Mouse (Mus musculus) intestine, embryonic 14.5 days (tissue): ENCODE results near the gene Olfr1184. TPM values are rescaled to one million over a fixed set of nuclear protein-coding genes. Genes with fewer than 3 reads are reported as not detected.
"Not testable (repeated sequence)": the region's sequence is repeated elsewhere in the genome, so short reads cannot be mapped to it uniquely, and the experiment has no call there.

Experiments
- ATAC-seq: fragments of 200-750 bp; cut with Nextera tagmentation; replicated peaks from 2 replicates; pipeline ENCODE4 v1.8.0; 2017; ENCODE audit warnings: low read depth, moderate number of reproducible peaks, moderate TSS enrichment, moderate library complexity; ENCODE audit not compliant: low FRiP score, low TSS enrichment
- DNase-seq: peaks from one replicate; pipeline ENCODE4 v3.0.0-alpha.2; 2018; ENCODE audit warnings: low spot score
- H3K27ac ChIP-seq: fragments of 300-500 bp; sonication (generic); 2 replicates; pipeline ENCODE4 v1.5.1; 2014; ENCODE audit warnings: low read depth, mild to moderate bottlenecking, control low read depth
- H3K27me3 ChIP-seq: fragments of 300-500 bp; sonication (generic); replicated peaks from 2 replicates; pipeline ENCODE4 v1.6.1; 2014; ENCODE audit warnings: low read length, control low read depth; ENCODE audit not compliant: control insufficient read depth, insufficient read depth
- H3K36me3 ChIP-seq: fragments of 300-500 bp; sonication (generic); 2 replicates; pipeline ENCODE4 v1.6.1; 2014; ENCODE audit warnings: low read length, control low read depth; ENCODE audit not compliant: control insufficient read depth, insufficient read depth
- H3K4me1 ChIP-seq: fragments of 300-500 bp; sonication (generic); replicated peaks from 2 replicates; pipeline ENCODE4 v1.6.1; 2014; ENCODE audit warnings: low read length, control low read depth, mixed read lengths; ENCODE audit not compliant: control insufficient read depth, insufficient read depth
- H3K4me2 ChIP-seq: fragments of 300-500 bp; sonication (generic); 2 replicates; pipeline ENCODE4 v1.6.1; 2014; ENCODE audit warnings: low read length
- H3K4me3 ChIP-seq: fragments of 300-500 bp; sonication (generic); 2 replicates; pipeline ENCODE4 v1.5.1; 2014; ENCODE audit warnings: low read depth, low read length, control low read depth, mixed read lengths
- H3K9ac ChIP-seq: fragments of 300-500 bp; sonication (generic); 2 replicates; pipeline ENCODE4 v1.6.1; 2014; ENCODE audit warnings: mild to moderate bottlenecking, low read length
- H3K9me3 ChIP-seq: fragments of 300-500 bp; sonication (generic); 2 replicates; pipeline ENCODE4 v1.6.1; 2016; ENCODE audit warnings: low read length, control low read depth; ENCODE audit not compliant: control insufficient read depth
- WGBS: fragments of 180-500 bp; shearing (Covaris S2); extraction: QIAGEN DNeasy Blood & Tissue Kit; methylation state at CpG from one replicate; pipeline ENCODE4 v1.1.7; 2014; 5-methylcytosine and 5-hydroxymethylcytosine counted together
- polyA plus RNA-seq: library from polyadenylated mRNA; unstranded; fragments of >200 nt; fragmentation: Nextera tagmentation; extraction: Ambion mirVana; gene quantifications from 2 replicates; pipeline ENCODE4 v1.2.1, GENCODE M21; 2014

Olfr1184 gene
- not detected in 2 replicates for polyA plus RNA-seq

DNA sequence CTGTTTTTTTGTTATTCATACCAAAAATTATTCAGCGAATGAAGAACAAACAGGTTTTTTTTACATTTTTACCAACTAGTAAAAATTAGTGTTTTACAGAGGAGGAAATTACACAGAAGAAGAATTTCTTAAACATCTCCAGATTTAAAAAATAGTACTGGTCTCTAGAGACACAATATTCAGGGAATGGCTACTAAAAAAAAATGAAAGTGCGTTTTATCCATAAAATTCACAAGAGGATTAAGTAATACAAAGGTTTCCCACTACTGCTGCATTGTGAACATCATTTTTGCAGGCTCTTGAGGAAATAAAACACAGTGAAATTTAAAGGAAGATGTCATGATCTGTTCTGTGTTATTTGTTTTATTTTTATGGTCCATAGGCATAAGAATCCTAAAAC is at the start of gene Olfr1184:
TSS of gene Olfr1184 (plus strand) at position 301 of the 400 bp plus-strand sequence.
- no peak within 1 kb of the TSS for H3K4me3 ChIP-seq
- DNase-seq (no peak), ATAC-seq (no peak)
- no peak within 1 kb of the TSS for H3K9ac ChIP-seq
- H3K27ac ChIP-seq = no peak within 1 kb of the TSS
- no peaks in the 10 kb centered on the region for H3K36me3 ChIP-seq
- no peaks in the 10 kb centered on the region for H3K9me3 ChIP-seq
- WGBS = 86% methylated on average over 2 of the region's 2 CpGs
- H3K4me2 ChIP-seq = no peak within 1 kb of the TSS
- H3K27me3 ChIP-seq = no peaks in the 10 kb centered on the region
- no peaks in the 10 kb centered on the region for H3K4me1 ChIP-seq

- DNase-seq (no peak), ATAC-seq (no peak)
- Histone ChIP-seq H3K27me3 (no peaks in the 10 kb centered on the region), H3K27ac (no peak within 1 kb of the TSS), H3K4me1 (no peaks in the 10 kb centered on the region), H3K9ac (no peak within 1 kb of the TSS), H3K4me3 (no peak within 1 kb of the TSS), H3K9me3 (no peaks in the 10 kb centered on the region), H3K36me3 (no peaks in the 10 kb centered on the region), H3K4me2 (no peak within 1 kb of the TSS)
- 92% methylated on average over 1 of the region's 1 CpGs for whole genome bisulfite sequencing
These were observed 34.4 kb upstream of the Olfr1184 start, which contains the start of gene Gm13757 for GRCm38 (mm10) chr2:88449031-88449430. Gene Gm13757, minus strand, starts transcription at chr2:88449131.

GRCm38 (mm10) chr2:88454567-88454966 is 28.8 kb upstream of the Olfr1184 start, which contains the start of gene Olfr1183:
Gene Olfr1183, plus strand, starts transcription at chr2:88454867.
- not testable (repeated sequence) for H3K27me3 ChIP-seq, H3K4me2 ChIP-seq, DNase-seq, H3K4me1 ChIP-seq, H3K27ac ChIP-seq, ATAC-seq, H3K9me3 ChIP-seq, H3K9ac ChIP-seq, H3K4me3 ChIP-seq, H3K36me3 ChIP-seq
- 90% methylated on average over 1 of the region's 1 CpGs for WGBS

DNA sequence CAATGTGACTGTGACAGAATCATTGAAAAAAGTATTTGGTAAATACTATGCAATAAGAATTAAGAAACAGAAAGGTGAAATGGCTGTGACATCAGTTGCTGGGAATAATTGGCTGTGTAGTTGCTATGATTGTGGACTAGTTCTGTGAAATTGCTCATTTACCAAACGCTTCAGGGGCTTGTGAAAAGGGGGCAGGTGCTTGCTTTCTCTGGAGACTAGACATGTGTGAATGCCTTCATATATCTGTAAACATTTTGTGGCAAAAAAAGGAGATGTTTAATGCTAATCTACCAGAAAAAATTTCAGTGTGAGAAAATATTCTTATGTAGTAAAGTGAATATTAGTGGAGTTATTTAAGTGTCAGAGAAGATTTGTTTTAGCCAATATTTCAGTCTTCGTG is 9.6 kb downstream of the Olfr1184 start, which contains the start of gene Olfr1185-ps1:
TSS of gene Olfr1185-ps1 (plus strand) at position 301 of the 400 bp plus-strand sequence.
- Histone ChIP-seq H3K4me3 (no peak within 1 kb of the TSS), H3K9me3 (no peaks in the 10 kb centered on the region), H3K36me3 (no peaks in the 10 kb centered on the region), H3K27me3 (no peaks in the 10 kb centered on the region), H3K9ac (no peak within 1 kb of the TSS), H3K27ac (no peak within 1 kb of the TSS), H3K4me1 (no peaks in the 10 kb centered on the region), H3K4me2 (no peak within 1 kb of the TSS)
- ATAC-seq (no peak), DNase-seq (no peak)
- WGBS = 67% methylated on average over 2 of the region's 2 CpGs

GRCm38 (mm10) chr2:88518251-88518650 is 34.9 kb downstream of the Olfr1184 start, which contains the start of gene Olfr1186:
Gene Olfr1186, plus strand, starts transcription at chr2:88518551.
- no peaks in the 10 kb centered on the region for H3K27me3 ChIP-seq
- no peak within 1 kb of the TSS for H3K4me2 ChIP-seq
- 90% methylated on average over 2 of the region's 2 CpGs for WGBS
- no peak within 1 kb of the TSS for H3K9ac ChIP-seq
- DNase-seq (no peak), ATAC-seq (no peak)
- H3K4me3 ChIP-seq = no peak within 1 kb of the TSS
- no peaks in the 10 kb centered on the region for H3K4me1 ChIP-seq
- no peaks in the 10 kb centered on the region for H3K9me3 ChIP-seq
- no peaks in the 10 kb centered on the region for H3K36me3 ChIP-seq
- H3K27ac ChIP-seq = no peak within 1 kb of the TSS

- no peak overlapping the region for H3K9ac ChIP-seq
- H3K4me1 ChIP-seq = no peaks in the 10 kb centered on the region
- H3K9me3 ChIP-seq = no peaks in the 10 kb centered on the region
- ATAC-seq (no peak), DNase-seq (no peak)
- 74% methylated on average over 3 of the region's 3 CpGs for WGBS
- H3K36me3 ChIP-seq = no peaks in the 10 kb centered on the region
- H3K4me2 ChIP-seq = no peak overlapping the region
- H3K27ac ChIP-seq = no peak overlapping the region
- H3K4me3 ChIP-seq = no peak overlapping the region
- no peaks in the 10 kb centered on the region for H3K27me3 ChIP-seq
These were observed 42.3 kb downstream of the Olfr1184 start for GRCm38 (mm10) chr2:88525720-88526119.

Other genes starting within 250 kb of the Olfr1184 start
- gene Olfr1173, start 203.7 kb upstream of the Olfr1184 start, polyA plus RNA-seq = not detected in 2 replicates
- not detected in 2 replicates for gene Olfr1174-ps, start 168.5 kb upstream of the Olfr1184 start, polyA plus RNA-seq
- not detected in 2 replicates for gene Olfr1175-ps, start 156.4 kb upstream of the Olfr1184 start, polyA plus RNA-seq
- not detected in 2 replicates for gene Olfr1176, start 146.9 kb upstream of the Olfr1184 start, polyA plus RNA-seq
- gene Olfr1177-ps, start 137.1 kb upstream of the Olfr1184 start, polyA plus RNA-seq = not detected in 2 replicates
- not detected in 2 replicates for gene Olfr1178, start 96.5 kb upstream of the Olfr1184 start, polyA plus RNA-seq
- not detected in 2 replicates for gene Olfr1179, start 77.1 kb upstream of the Olfr1184 start, polyA plus RNA-seq
- not detected in 2 replicates for gene Olfr1180, start 64.4 kb upstream of the Olfr1184 start, polyA plus RNA-seq
- gene Olfr1181, start 57.4 kb upstream of the Olfr1184 start, polyA plus RNA-seq = not detected in 2 replicates
- gene Gm13757, start 34.5 kb upstream of the Olfr1184 start, polyA plus RNA-seq = not detected in 2 replicates
- gene Olfr1183, start 28.7 kb upstream of the Olfr1184 start, polyA plus RNA-seq = not detected in 2 replicates
- gene Olfr1185-ps1, start 9.7 kb downstream of the Olfr1184 start, polyA plus RNA-seq = not detected in 2 replicates
- not detected in 2 replicates for gene Olfr1186, start 35.0 kb downstream of the Olfr1184 start, polyA plus RNA-seq
- gene Olfr1188, start 73.3 kb downstream of the Olfr1184 start, polyA plus RNA-seq = not detected in 2 replicates
- gene Olfr1189, start 102.9 kb downstream of the Olfr1184 start, polyA plus RNA-seq = not detected in 2 replicates
- not detected in 2 replicates for gene Olfr1191-ps1, start 156.9 kb downstream of the Olfr1184 start, polyA plus RNA-seq
- gene Olfr1192-ps1, start 164.9 kb downstream of the Olfr1184 start, polyA plus RNA-seq = not detected in 2 replicates
- not detected in 2 replicates for gene Olfr1193, start 192.0 kb downstream of the Olfr1184 start, polyA plus RNA-seq
- not detected in 2 replicates for gene Olfr1195, start 205.6 kb downstream of the Olfr1184 start, polyA plus RNA-seq
- not detected in 2 replicates for gene Olfr1196, start 221.0 kb downstream of the Olfr1184 start, polyA plus RNA-seq
- not detected in 2 replicates for gene Olfr1197, start 248.8 kb downstream of the Olfr1184 start, polyA plus RNA-seq